Mouse (Mus musculus) kidney, postnatal 0 days (tissue): ENCODE results near the gene Cisd3. TPM values are rescaled to one million over a fixed set of nuclear protein-coding genes. Genes with fewer than 3 reads are reported as not detected.

Experiments used
- ATAC-seq: fragments of 200-750 bp; cut with Nextera tagmentation; replicated peaks from 2 replicates; pipeline ENCODE4 v1.8.0; 2017; ENCODE audit warnings: low read depth, moderate number of reproducible peaks, moderate TSS enrichment, moderate library complexity; ENCODE audit not compliant: low FRiP score
- DNase-seq: peaks from one replicate; pipeline ENCODE4 v3.0.0-alpha.2; 2016; ENCODE audit warnings: low spot score
- H3K27ac ChIP-seq: fragments of 300-500 bp; sonication (generic); 2 replicates; pipeline ENCODE4 v1.5.1; 2014; ENCODE audit warnings: mild to moderate bottlenecking
- H3K27me3 ChIP-seq: fragments of 300-500 bp; sonication (generic); 2 replicates; pipeline ENCODE4 v1.6.1; 2014; ENCODE audit warnings: low read length, mixed read lengths; ENCODE audit not compliant: insufficient read depth
- H3K36me3 ChIP-seq: fragments of 300-500 bp; sonication (generic); 2 replicates; pipeline ENCODE4 v1.6.1; 2014; ENCODE audit warnings: low read length, mixed read lengths; ENCODE audit not compliant: insufficient read depth
- H3K4me1 ChIP-seq: fragments of 300-500 bp; sonication (generic); replicated peaks from 2 replicates; pipeline ENCODE4 v1.6.1; 2014; ENCODE audit warnings: antibody characterized with exemption, low read length, mixed read lengths; ENCODE audit not compliant: insufficient read depth
- H3K4me2 ChIP-seq: fragments of 300-500 bp; sonication (generic); 2 replicates; pipeline ENCODE4 v1.6.1; 2014; ENCODE audit warnings: mild to moderate bottlenecking, low read length, moderate library complexity, mixed read lengths
- H3K4me3 ChIP-seq: fragments of 300-500 bp; sonication (generic); replicated peaks from 2 replicates; pipeline ENCODE4 v1.5.1; 2014; ENCODE audit warnings: low read depth, low read length
- H3K9ac ChIP-seq: fragments of 300-500 bp; sonication (generic); 2 replicates; pipeline ENCODE4 v1.6.1; 2014; ENCODE audit warnings: low read depth, low read length
- H3K9me3 ChIP-seq: fragments of 300-500 bp; sonication (generic); replicated peaks from 2 replicates; pipeline ENCODE4 v1.6.1; 2016; ENCODE audit warnings: low read length, inconsistent platforms, mixed read lengths
- CTCF ChIP-seq: IDR thresholded peaks from 2 replicates; pipeline ENCODE4 v1.5.1; 2016; ENCODE audit warnings: antibody characterized with exemption, low read depth, mild to moderate bottlenecking, moderate library complexity
- WGBS: fragments of 180-500 bp; shearing (Covaris S2); extraction: QIAGEN DNeasy Blood & Tissue Kit; methylation state at CpG from one replicate; pipeline ENCODE4 v1.1.7; 2014; 5-methylcytosine and 5-hydroxymethylcytosine counted together
- polyA plus RNA-seq: library from polyadenylated mRNA; unstranded; fragments of >200 nt; fragmentation: Nextera tagmentation; extraction: Ambion mirVana; gene quantifications from 2 replicates; pipeline ENCODE4 v1.2.1, GENCODE M21; 2015

Gene Cisd3
- polyA plus RNA-seq, 1 experiment from 2014 or later, result 69.2 TPM

DNA sequence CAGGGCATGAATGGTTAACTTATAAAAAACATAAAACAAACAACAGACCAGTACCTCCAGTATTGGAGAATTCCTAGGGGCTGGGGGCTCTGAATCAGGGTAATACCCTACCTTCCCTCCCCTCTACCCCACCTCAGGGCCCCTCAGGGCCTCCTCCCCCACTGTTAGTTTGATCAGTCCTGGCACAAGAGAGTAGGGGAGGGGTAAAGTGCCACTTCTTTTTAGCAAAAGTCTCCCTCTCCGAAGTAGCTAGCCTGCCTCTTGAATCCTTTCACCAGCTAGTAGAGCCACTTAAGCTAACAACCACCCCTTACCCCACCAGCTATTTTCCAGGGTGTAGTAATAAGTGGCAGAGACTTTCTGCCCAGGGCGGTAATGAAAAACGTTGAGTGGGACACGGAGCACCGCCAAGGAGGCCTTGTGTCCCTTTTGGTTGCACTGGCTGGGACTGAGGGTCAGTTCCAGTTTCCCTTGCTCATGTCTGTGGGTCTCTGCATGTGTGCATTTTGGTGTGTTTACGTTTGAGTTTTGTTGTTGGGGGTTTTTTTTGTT lies 3.0 kb upstream of the Cisd3 start:
- Histone ChIP-seq H3K27me3 (no peaks in the 10 kb centered on the region), H3K27ac (peak overlapping the region; percentile 19; the same call in 1 of the 2 replicates), H3K4me3 (no peak overlapping the region), H3K4me1 (peaks cover 22% of the 10 kb centered on the region; the same call in 1 of the 2 replicates), H3K9me3 (no peaks in the 10 kb centered on the region), H3K9ac (no peak overlapping the region), H3K4me2 (no peak overlapping the region), H3K36me3 (peaks cover 37% of the 10 kb centered on the region)
- WGBS, result 75% methylated on average over 6 of the region's 6 CpGs
- no peak for TF ChIP-seq CTCF
- DNase-seq, result no peak
- ATAC-seq, result no peak

DNA sequence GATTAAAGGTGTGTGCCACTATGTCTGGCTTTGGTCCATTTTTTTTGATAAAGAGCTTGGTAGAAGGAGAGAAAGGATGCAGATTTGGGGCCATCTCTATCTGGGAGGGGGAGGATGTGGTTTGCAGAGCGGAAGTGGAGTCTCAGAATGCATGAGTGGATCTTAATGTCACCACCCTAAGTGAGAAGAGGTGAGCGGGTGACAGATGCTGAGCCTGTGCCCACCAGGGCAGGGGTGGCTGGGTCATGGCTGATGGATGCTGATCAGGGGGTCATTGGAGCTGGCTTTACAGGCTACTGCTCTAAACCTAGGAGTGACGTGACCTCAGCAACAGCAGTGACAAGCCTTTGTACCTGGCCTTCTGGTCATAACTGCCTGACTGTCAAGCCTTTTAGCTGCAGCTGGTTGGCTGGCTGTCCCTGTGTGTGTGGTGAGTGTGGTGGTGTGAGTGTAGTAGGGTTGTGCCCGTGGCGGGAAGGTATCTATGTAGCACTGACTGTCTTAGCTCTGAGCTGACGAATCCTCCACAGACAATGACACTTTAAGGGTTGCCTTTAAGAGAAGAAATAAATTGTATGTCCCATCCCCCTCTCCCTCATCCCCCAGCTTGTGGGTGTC lies 1.5 kb upstream of the Cisd3 start:
- no peak for DNase-seq
- ATAC-seq, result no peak
- Histone ChIP-seq H3K9me3 (no peaks in the 10 kb centered on the region), H3K9ac (no peak overlapping the region), H3K4me2 (no peak overlapping the region), H3K27ac (no peak overlapping the region), H3K4me1 (peaks cover 22% of the 10 kb centered on the region; the same call in 1 of the 2 replicates), H3K27me3 (no peaks in the 10 kb centered on the region), H3K4me3 (no peak overlapping the region), H3K36me3 (peaks cover 24% of the 10 kb centered on the region)
- TF ChIP-seq CTCF, result no peak
- WGBS, result 74% methylated on average over 6 of the region's 6 CpGs

DNA sequence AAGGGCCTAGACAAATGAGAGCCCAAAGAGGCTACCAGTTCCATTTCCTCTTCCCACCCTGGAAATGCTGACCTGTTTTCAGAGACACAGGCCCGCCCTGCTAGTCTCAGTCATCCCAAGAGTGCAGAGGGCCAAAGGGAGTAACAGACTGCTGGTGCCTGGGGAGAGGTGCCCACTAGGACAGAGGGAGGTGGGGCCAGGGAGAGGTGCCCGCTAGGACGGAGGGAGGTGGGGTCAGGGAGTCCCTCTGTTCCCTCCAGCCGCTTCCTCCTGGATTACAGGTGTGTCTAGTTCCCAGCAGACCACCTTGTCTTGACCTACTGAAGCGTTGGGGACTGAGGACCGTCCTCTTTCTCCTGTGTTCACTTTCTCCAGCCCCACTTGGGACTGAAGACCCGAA lies 860 bp upstream of the Cisd3 start:
- Histone ChIP-seq H3K4me1 (peaks cover 22% of the 10 kb centered on the region; the same call in 1 of the 2 replicates), H3K27ac (peak overlapping the region; percentile 70), H3K9ac (no peak overlapping the region), H3K9me3 (no peaks in the 10 kb centered on the region), H3K27me3 (no peaks in the 10 kb centered on the region), H3K4me2 (no peak overlapping the region), H3K36me3 (peaks cover 21% of the 10 kb centered on the region), H3K4me3 (no peak overlapping the region)
- no peak for TF ChIP-seq CTCF
- 28% methylated on average over 7 of the region's 7 CpGs for WGBS
- ATAC-seq (no peak), DNase-seq (no peak)

DNA sequence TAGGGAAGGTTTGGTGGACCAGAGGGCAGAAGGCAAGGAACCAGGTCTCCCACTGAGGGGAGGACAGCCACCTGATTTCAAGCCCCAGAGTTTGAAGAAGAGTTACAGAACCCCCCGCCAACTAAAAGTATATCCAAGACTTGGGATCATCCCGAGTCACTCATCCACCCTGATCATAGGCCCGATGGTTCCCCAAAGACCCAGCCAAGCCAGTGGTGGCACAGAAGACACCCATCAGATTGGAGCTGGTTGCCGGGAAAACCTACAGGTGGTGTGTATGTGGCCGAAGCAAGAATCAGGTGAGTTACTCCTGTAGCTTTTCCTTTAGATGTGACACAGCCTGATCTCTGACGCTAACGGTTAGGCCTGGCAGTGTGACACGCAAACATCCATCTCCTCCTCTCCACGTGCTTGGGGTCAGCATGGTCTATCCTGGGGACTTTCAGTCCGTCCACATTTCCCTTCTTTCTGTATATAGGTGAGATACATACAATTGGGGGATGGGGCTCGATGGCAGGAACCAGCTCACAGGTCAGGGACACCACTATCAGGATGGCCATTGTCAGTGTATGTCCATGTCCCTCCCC lies 789 bp downstream of the Cisd3 start:
- ATAC-seq (no peak), DNase-seq (no peak)
- no peak for TF ChIP-seq CTCF
- no peaks in the 10 kb centered on the region for H3K9me3 ChIP-seq
- 0 out of 2 replicates have a peak overlapping the region, but pooled peaks have one; percentile 33 for H3K4me3 ChIP-seq
- peaks cover 19% of the 10 kb centered on the region for H3K36me3 ChIP-seq
- peak overlapping the region; percentile 64 for H3K4me2 ChIP-seq
- H3K9ac ChIP-seq, result peak overlapping the region; percentile 47; the same call in 1 of the 2 replicates
- no peaks in the 10 kb centered on the region for H3K27me3 ChIP-seq
- 67% methylated on average over 11 of the region's 11 CpGs for WGBS
- peak overlapping the region; percentile 50 for H3K27ac ChIP-seq
- peaks cover 22% of the 10 kb centered on the region; the same call in 1 of the 2 replicates for H3K4me1 ChIP-seq

DNA sequence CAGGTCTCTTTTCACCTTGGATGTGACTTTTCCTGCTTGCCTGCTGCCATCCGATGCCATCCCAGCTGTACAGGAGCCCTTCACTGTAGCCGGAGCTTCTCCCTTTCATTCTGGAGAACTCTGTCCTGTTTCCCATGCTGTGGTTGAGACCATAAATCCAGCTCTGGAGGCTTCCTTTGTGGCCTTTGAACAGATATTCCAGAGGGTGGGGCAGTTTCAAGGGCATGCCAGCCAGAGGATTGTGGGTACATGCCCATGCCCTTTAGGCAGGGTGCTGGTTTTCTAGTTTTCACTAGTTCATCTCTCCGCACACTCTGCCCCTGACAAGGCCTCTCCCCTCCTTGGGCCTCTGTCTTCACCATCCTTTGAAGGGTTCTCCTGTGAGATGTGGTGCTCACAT lies 1.4 kb downstream of the Cisd3 start:
- H3K4me3 ChIP-seq, result no peak overlapping the region
- H3K4me1 ChIP-seq, result peaks cover 22% of the 10 kb centered on the region; the same call in 1 of the 2 replicates
- H3K9me3 ChIP-seq, result no peaks in the 10 kb centered on the region
- 61% methylated on average over 3 of the region's 3 CpGs for WGBS
- 0 out of 2 replicates have a peak overlapping the region, but pooled peaks have one; percentile 5 for H3K9ac ChIP-seq
- no peaks in the 10 kb centered on the region for H3K27me3 ChIP-seq
- DNase-seq, result no peak
- no peak overlapping the region for H3K4me2 ChIP-seq
- no peak for TF ChIP-seq CTCF
- H3K27ac ChIP-seq, result 0 out of 2 replicates have a peak overlapping the region, but pooled peaks have one; percentile 16
- peaks cover 19% of the 10 kb centered on the region for H3K36me3 ChIP-seq
- no peak for ATAC-seq

DNA sequence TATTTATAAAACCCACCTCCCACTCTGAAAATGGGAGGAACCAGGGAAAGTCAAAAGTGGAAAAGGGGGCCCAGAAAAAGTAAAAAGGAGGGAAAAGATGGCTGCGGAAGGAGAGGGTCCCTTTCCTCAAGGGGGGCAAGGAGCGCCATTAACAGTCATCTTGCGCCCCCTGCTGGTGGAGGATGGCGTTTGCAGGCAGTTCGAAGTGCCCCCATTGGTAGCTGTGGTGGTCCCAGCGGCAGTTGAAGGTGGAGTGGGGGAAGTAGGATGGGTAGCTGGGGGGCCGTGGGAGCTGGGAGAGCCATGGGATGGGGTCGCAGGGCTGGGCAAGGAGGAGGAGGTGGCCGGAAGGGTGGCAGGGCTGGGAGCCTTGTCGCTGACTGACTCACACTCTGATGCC lies 4.2 kb downstream of the Cisd3 start:
- Histone ChIP-seq H3K27me3 (no peaks in the 10 kb centered on the region), H3K9ac (no peak overlapping the region), H3K4me3 (no peak overlapping the region), H3K4me2 (no peak overlapping the region), H3K36me3 (peaks cover 28% of the 10 kb centered on the region), H3K4me1 (peaks cover 22% of the 10 kb centered on the region; the same call in 1 of the 2 replicates), H3K27ac (no peak overlapping the region), H3K9me3 (no peaks in the 10 kb centered on the region)
- WGBS, result 25% methylated on average over 10 of the region's 10 CpGs
- ATAC-seq, result no peak
- DNase-seq, result peak; percentile 78
- TF ChIP-seq CTCF, result peak; percentile 90
